Mouse (Mus musculus) skeletal muscle tissue, adult 2 months (tissue): ENCODE measurements at regions not wholly inside any gene's neighbourhood (a gene's known extent, or its start where the extent isn't known, plus 50 kb on each side); places are given as distances from the start of the nearest gene placed in this dataset.

Experiments used
- DNase-seq: peaks from one replicate; pipeline ENCODE4 v3.0.0-alpha.2; 2012; ENCODE audit warnings: low read depth, low spot score

GRCm38 (mm10) chr8:60372681-60373398 is 130.2 kb downstream of the Gm10283 start:
- no peak for DNase-seq

GRCm38 (mm10) chr8:60348291-60348690 is 154.7 kb downstream of the Gm10283 start:
- DNase-seq = no peak

GRCm38 (mm10) chr8:60345830-60346420 is 157.1 kb downstream of the Gm10283 start:
- DNase-seq = no peak

- no peak for DNase-seq
Observed at GRCm38 (mm10) chr8:60315478-60315877, 187.5 kb downstream of the Gm10283 start.

GRCm38 (mm10) chr8:60313977-60314854 is 188.8 kb downstream of the Gm10283 start:
- no peak for DNase-seq

- DNase-seq = no peak
Observed at GRCm38 (mm10) chr8:60310136-60310535, 192.9 kb downstream of the Gm10283 start.

GRCm38 (mm10) chr8:60301282-60301681 is 201.7 kb downstream of the Gm10283 start:
- no peak for DNase-seq

- DNase-seq = no peak
Observed at GRCm38 (mm10) chr8:60277211-60277801, 225.7 kb downstream of the Gm10283 start.

GRCm38 (mm10) chr8:60250341-60250740 is 252.7 kb downstream of the Gm10283 start:
- peak; percentile 43 for DNase-seq

GRCm38 (mm10) chr8:60249704-60250103 is 253.3 kb downstream of the Gm10283 start:
- peak; percentile 10 for DNase-seq

GRCm38 (mm10) chr8:60247601-60248000 is 255.4 kb downstream of the Gm10283 start:
- DNase-seq = no peak

GRCm38 (mm10) chr8:60241366-60241765 is 261.6 kb downstream of the Gm10283 start:
- no peak for DNase-seq

GRCm38 (mm10) chr8:60220946-60221345 is 282.1 kb downstream of the Gm10283 start:
- no peak for DNase-seq

- DNase-seq = no peak
Observed at GRCm38 (mm10) chr8:60195641-60196040, 307.4 kb downstream of the Gm10283 start.

- no peak for DNase-seq
Observed at GRCm38 (mm10) chr8:60167716-60168272, 335.2 kb downstream of the Gm10283 start.
